Mouse (Mus musculus) mesoderm, embryonic 11.5 days (tissue): ENCODE data around the gene Gm10408.
"Not testable (repeated sequence)": the region's sequence is repeated elsewhere in the genome, so short reads cannot be mapped to it uniquely, and the experiment has no call there.

Experiments
- DNase-seq: peaks from one replicate; pipeline ENCODE4 v3.0.0-alpha.2; 2012; ENCODE audit warnings: low read depth, low spot score

The Gm10408 gene

GRCm38 (mm10) chr14:3449079-3449478, at the start of gene Gm10408:
TSS of gene Gm10408 (plus strand) at chr14:3449379.
- not testable (repeated sequence) for DNase-seq

- DNase-seq = not testable (repeated sequence)
These were observed 36.9 kb upstream of the Gm10408 start, which contains the start of gene Gm10409 for GRCm38 (mm10) chr14:3412314-3412713. TSS of gene Gm10409 (plus strand) at chr14:3412614.

- not testable (repeated sequence) for DNase-seq
These were observed 21.4 kb upstream of the Gm10408 start, which contains the start of gene Gm3005 for GRCm38 (mm10) chr14:3427803-3428202. TSS of gene Gm3005 (plus strand) at chr14:3428103.
